Mouse (Mus musculus): ENCODE measurements around the gene Trim27. TPM values are rescaled to one million over a fixed set of nuclear protein-coding genes. Genes with fewer than 3 reads are reported as not detected.

Trim27 gene
- polyA plus RNA-seq, 1 experiment from 2014 or later: 57.8 TPM

DNA sequence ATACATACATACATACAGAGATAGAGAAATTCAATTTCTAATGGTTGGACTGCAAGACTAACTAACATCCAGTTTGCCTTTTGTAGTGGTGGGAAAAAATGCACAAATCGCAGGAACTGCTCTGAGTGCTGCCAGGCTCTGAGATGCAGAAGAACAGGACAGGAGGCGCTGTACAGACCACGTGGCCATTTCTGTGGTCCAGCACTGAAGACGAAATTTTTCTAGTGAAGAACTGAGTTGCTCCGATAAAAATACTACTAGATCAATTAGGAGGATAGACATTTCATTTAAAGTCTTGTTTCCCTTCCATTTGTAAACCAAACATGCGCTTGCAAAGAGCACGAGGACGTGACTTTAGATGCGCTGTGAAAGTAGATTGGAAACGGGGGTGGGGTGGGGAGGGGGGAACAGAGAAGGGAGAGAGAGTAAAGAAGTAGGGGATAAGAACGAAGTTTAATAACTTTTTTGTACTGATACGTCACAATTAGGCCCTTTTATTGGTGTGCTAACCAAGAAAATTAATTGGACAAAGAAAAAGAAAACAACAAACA lies 7.6 kb upstream of the Trim27 start:
- ATAC-seq (no peak), DNase-seq (ENCODE audit: low read depth, low spot score) (no peak)
- CTCF ChIA-PET: no interaction called here
- no peak for TF ChIP-seq CTCF (IDR thresholded peaks at IDR 0.05)
- in situ Hi-C loops (cut with MboI; ENCODE audit: low pct_unique_long_range_greater_than_20kb): loop anchor here (10.0 to 25.0 kb wide), 2 partner anchors 773 to 1809 kb away; partner anchors contain the start of gene Zfp184
- no peaks in the 10 kb centered on the region for H3K27me3 ChIP-seq
- POLR2A ChIA-PET: no interaction called here

DNA sequence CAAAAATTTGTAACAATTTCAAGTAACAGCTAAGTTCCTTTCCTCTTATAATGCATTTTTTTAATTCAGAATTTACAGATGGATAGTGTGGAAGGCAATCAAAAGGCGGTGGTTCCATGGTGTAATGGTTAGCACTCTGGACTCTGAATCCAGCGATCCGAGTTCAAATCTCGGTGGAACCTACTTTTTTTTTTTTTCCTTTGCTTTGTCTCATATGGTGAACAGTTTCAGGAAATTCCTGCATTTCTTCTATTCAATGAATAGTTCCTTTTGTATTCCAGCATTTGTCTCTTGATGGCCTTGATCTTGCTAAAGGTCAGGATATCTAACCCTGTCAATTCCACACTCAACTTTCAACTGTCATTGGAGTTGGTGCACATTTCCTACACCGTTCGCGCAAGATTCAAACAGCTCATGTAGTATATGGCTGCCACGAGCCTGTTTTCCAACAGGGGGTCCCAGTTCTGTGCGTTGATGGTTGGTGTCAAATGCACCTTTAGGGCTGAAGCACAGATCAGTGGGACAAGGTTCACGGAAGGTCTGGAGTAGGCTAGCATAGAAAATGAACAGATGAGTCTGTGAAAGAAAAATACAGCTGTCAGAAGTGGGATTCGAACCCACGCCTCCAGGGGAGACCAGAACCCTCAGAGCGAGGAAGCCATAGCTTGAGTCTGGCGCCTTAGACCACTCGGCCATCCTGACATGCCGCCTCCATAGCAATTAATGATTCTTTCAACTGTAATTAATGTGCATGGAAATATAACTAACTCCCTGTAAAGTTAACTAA lies 6.8 kb upstream of the Trim27 start:
- no peak for TF ChIP-seq CTCF (IDR thresholded peaks at IDR 0.05)
- ChIA-PET CTCF (interaction anchor here (0.8 to 2.6 kb wide), 3 partner anchors 12 to 26 kb away, joined by 3 to 7 read pairs (median 3); no protein-coding TSS in a partner anchor), POLR2A (no interaction called here)
- no peak for DNase-seq (ENCODE audit: low read depth, low spot score)
- in situ Hi-C loops (cut with MboI; ENCODE audit: low pct_unique_long_range_greater_than_20kb): loop anchor here (10.0 to 25.0 kb wide), 2 partner anchors 772 to 1810 kb away; partner anchors contain the start of gene Zfp184
- no peaks in the 10 kb centered on the region for H3K27me3 ChIP-seq
- ATAC-seq: peak; percentile 45

DNA sequence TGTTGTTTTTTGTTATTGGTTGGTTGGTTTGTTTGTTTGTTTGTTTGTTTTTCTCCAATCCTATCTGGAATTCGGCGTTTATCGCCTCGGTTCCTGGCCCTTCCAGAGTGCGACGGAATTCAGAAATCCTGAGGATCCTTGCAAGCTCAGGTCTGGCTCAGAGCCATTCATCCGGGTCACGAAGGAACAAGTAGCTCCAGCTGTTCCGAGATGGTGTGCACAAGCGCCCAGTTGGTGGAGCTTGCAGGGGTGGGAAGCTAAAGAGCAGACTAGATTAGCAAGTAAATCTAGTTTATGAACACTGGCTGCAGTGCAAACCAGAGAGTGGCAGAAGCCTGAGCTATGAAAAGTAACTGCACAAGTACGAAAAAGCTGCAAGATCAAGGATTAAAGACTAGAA lies 6.2 kb upstream of the Trim27 start:
- ChIA-PET CTCF (interaction anchor here (0.8 to 2.6 kb wide), 3 partner anchors 13 to 25 kb away, joined by 3 to 7 read pairs (median 3); no protein-coding TSS in a partner anchor), POLR2A (no interaction called here)
- ATAC-seq: peak; percentile 45
- no peaks in the 10 kb centered on the region for H3K27me3 ChIP-seq
- DNase-seq (ENCODE audit: low read depth, low spot score): no peak
- in situ Hi-C loops (cut with MboI; ENCODE audit: low pct_unique_long_range_greater_than_20kb): loop anchor here (10.0 to 25.0 kb wide), 2 partner anchors 772 to 1811 kb away; partner anchors contain the start of gene Zfp184
- no peak for TF ChIP-seq CTCF (IDR thresholded peaks at IDR 0.05)

DNA sequence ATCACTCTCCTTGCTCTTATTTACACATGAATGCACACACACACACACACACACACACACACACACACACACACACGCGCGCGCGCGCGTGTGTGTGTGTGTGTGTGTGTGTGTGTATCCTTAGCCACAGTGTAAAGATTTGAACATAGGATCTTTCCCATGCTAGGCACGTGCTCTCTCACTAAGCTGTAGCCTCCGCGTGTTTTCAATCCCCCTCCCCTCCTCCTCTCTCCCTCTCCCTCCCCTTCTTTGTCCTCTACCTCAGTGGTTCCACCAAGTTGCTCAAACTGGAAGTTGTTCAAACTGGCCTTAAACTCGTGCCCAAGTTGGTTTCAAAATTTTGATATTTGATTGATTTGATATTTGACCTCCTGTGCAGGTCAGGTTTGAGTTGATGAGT lies 2.5 kb upstream of the Trim27 start:
- TF ChIP-seq CTCF (IDR thresholded peaks at IDR 0.05): no peak
- no peak for ATAC-seq
- in situ Hi-C loops (cut with MboI; ENCODE audit: low pct_unique_long_range_greater_than_20kb): loop anchor here (10.0 kb wide), 1 partner anchor 768 kb away; the partner anchor contains the start of gene Zfp184
- DNase-seq (ENCODE audit: low read depth, low spot score): no peak
- CTCF ChIA-PET: no interaction called here
- H3K27me3 ChIP-seq: no peaks in the 10 kb centered on the region
- POLR2A ChIA-PET: no interaction called here

DNA sequence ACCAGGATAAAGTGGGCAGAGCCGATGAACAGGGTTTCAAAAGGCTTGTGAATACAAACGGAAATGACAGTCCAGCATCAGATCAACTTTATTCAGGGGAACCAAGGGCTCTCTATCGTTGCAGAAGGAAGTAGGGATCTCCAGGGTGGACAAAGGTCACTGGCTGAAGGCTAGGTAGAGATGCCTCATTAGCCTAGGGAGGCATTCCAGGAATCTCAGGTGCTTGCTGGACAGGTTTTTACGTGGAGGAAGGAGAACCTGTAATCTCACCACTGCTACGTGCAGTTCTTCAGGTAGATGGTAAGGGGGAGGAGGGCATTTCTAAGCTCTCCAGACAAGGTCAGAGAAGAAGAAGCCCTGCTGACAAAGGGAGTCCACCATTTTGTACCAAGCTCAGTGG lies 1.6 kb upstream of the Trim27 start:
- H3K27me3 ChIP-seq: no peaks in the 10 kb centered on the region
- ChIA-PET CTCF (interaction anchor here (1.6 kb wide), 2 partner anchors 8 to 9 kb away, joined by 3 to 6 read pairs; no protein-coding TSS in a partner anchor), POLR2A (no interaction called here)
- ATAC-seq (no peak), DNase-seq (ENCODE audit: low read depth, low spot score) (no peak)
- no peak for TF ChIP-seq CTCF (IDR thresholded peaks at IDR 0.05)
- in situ Hi-C loops (cut with MboI; ENCODE audit: low pct_unique_long_range_greater_than_20kb): loop anchor here (10.0 kb wide), 1 partner anchor 767 kb away; the partner anchor contains the start of gene Zfp184

DNA sequence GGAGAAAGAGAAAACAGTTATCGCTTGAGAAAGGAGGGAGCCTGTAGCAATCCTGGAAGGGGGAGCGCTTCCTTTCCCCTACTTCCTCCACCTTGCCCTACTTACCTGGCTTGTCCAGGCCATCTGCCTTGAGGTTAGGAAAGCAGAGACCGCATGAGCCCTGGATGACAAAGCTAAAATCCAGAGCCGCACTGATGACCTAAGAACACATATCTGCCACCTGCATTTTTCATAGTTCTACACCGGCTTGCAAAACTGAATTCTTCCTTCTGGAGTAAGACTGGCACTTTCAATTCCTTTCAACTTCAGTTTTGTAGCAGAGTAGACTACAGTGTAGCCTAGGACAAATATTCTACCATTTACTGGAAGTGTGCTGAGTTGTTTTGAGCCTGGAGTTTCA lies 881 bp upstream of the Trim27 start:
- ChIA-PET CTCF (interaction anchor here (1.6 kb wide), 2 partner anchors 9 to 10 kb away, joined by 3 to 6 read pairs; no protein-coding TSS in a partner anchor), POLR2A (no interaction called here)
- no peaks in the 10 kb centered on the region for H3K27me3 ChIP-seq
- in situ Hi-C loops (cut with MboI; ENCODE audit: low pct_unique_long_range_greater_than_20kb): loop anchor here (10.0 kb wide), 1 partner anchor 766 kb away; the partner anchor contains the start of gene Zfp184
- DNase-seq (ENCODE audit: low read depth, low spot score): no peak
- no peak for TF ChIP-seq CTCF (IDR thresholded peaks at IDR 0.05)
- no peak for ATAC-seq

DNA sequence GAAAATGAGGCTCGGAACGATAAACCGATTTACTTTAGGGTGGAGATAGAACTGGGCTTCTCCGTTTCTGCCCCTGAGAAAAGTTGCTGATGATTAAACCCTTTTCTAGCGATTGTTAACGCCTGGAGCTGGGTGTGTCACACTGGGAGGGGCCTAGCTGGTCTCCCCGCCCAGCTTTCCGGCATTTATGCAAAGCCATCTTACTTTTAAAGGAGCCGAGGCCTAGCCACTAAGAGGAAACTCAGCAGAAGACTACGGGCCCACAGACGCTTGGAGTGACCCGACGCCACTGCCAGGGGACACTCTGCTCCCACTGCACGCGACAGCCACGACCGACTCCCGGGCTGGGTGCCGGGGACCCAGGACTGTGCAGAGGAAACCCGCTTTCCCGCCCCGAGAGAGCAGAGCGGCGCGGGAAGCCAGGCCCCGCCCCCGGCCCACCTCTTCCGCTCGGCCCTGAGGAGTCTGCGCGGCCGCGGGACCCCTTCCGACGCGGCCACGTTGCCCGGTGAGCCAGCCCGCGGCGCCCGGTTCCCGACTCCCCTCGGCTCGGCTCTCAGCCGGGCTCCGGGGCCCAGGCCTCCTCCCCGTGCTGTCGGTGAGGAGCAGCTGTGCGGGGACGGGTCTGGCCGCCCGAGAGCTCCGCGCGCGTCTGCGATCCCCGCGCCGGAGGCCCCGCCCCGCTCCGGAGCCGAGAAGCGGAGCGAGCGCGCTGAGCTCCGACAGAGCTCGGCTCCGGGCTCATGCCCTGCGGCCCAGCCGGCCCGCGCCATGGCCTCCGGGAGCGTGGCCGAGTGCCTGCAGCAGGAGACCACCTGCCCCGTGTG lies 692 bp downstream of the Trim27 start:
- POLR2A ChIA-PET: no interaction called here
- ATAC-seq (peak; percentile 93), DNase-seq (ENCODE audit: low read depth, low spot score) (no peak)
- CTCF ChIA-PET: interaction anchor here (1.5 to 2.0 kb wide), 2 partner anchors 16 to 19 kb away, joined by 3 to 5 read pairs; no protein-coding TSS in a partner anchor
- H3K27me3 ChIP-seq: no peaks in the 10 kb centered on the region
- in situ Hi-C loops (cut with MboI; ENCODE audit: low pct_unique_long_range_greater_than_20kb): loop anchor here (10.0 kb wide), 2 partner anchors 545 to 765 kb away; partner anchors contain the start of genes Hist1h2bm and Zfp184
- TF ChIP-seq CTCF (IDR thresholded peaks at IDR 0.05): no peak

DNA sequence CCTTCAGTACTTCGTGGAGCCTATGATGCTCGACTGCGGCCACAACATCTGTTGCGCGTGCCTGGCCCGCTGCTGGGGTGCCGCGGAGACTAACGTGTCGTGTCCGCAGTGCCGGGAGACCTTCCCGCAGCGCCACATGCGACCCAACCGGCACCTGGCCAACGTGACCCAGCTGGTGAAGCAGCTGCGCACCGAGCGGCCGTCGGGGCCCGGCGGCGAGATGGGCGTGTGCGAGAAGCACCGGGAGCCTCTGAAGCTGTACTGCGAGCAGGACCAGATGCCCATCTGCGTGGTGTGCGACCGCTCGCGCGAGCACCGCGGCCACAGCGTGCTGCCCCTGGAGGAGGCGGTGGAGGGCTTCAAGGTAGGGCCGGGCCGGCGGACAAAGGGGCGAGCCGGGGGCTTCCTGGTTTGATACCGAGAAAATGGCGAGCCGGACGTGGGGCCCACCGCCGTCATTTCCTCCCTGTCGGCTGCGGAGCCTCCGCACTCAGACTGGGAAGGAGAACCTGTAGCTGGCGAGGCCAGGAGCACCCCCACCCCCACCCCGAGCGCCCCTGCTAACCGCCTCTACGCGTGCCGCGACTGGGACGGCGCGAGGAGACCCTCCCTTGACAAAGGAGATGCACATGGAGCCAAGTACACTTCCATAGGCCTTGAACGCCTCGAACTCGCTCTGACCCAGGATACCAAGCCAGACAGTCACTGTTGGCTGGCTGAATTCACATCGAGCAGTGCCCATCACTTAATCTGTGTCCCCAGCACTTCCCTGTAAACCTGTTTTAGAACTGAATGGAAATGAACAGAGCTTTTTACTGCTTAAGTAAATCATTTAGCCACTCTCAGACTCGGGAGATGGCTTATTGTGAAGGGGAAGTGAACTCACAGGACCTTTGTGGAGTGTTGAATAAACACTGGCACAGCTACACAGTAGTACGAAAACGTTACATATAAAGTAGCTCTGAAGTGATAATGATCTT lies 1.6 kb downstream of the Trim27 start:
- DNase-seq (ENCODE audit: low read depth, low spot score) (no peak), ATAC-seq (peak; percentile 41)
- in situ Hi-C loops (cut with MboI; ENCODE audit: low pct_unique_long_range_greater_than_20kb): loop anchor here (10.0 kb wide), 1 partner anchor 544 kb away; the partner anchor contains the start of gene Hist1h2bm
- no peak for TF ChIP-seq CTCF (IDR thresholded peaks at IDR 0.05)
- ChIA-PET POLR2A (no interaction called here), CTCF (interaction anchor here (0.8 to 2.0 kb wide), 4 partner anchors 9 to 20 kb away, joined by 3 to 5 read pairs (median 3); no protein-coding TSS in a partner anchor)
- H3K27me3 ChIP-seq: no peaks in the 10 kb centered on the region

DNA sequence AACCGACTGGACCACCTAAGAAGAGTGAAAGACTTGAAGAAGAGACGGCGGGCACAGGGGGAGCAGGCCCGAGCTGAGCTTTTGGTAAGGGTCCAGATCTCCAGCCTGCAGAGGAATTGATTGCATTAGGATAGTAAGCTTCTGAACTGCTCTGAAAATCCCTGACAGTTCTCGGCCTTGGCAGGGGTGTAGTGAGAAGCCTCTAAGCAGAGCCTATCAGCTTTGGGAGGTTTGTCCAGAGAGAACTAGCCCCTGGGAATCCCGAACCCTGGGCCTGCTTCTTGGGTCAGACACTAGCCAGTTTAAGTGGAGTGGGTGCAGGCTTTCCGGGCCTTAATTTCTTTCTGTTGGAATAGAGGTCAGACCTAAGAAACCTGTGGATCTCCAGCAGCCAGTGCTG lies 2.8 kb downstream of the Trim27 start:
- POLR2A ChIA-PET: no interaction called here
- no peak for TF ChIP-seq CTCF (IDR thresholded peaks at IDR 0.05)
- in situ Hi-C loops (cut with MboI; ENCODE audit: low pct_unique_long_range_greater_than_20kb): loop anchor here (10.0 kb wide), 1 partner anchor 543 kb away; the partner anchor contains the start of gene Hist1h2bm

More for the DNA sequence above, 2.8 kb downstream of the Trim27 start:
- H3K27me3 ChIP-seq: no peaks in the 10 kb centered on the region
- CTCF ChIA-PET: interaction anchor here (0.8 to 1.1 kb wide), 2 partner anchors 10 to 22 kb away, joined by 3 to 4 read pairs; no protein-coding TSS in a partner anchor
- ATAC-seq (no peak), DNase-seq (ENCODE audit: low read depth, low spot score) (no peak)

Data from Patski (cell line).